Mouse (Mus musculus): Measurements from ENCODE around the gene Wdr72.

- TF ChIP-seq CTCF (IDR thresholded peaks at IDR 0.05; ENCODE audit: low read depth) = no peak
- no peak for TF ChIP-seq EP300 (IDR thresholded peaks at IDR 0.05; ENCODE audit: low read depth)
These were observed 84.7 kb downstream of the Wdr72 start for GRCm38 (mm10) chr9:74194898-74195297.
